Comparison of ENCODE assay signal across 10 mouse cellular contexts in the genomic region with DNA sequence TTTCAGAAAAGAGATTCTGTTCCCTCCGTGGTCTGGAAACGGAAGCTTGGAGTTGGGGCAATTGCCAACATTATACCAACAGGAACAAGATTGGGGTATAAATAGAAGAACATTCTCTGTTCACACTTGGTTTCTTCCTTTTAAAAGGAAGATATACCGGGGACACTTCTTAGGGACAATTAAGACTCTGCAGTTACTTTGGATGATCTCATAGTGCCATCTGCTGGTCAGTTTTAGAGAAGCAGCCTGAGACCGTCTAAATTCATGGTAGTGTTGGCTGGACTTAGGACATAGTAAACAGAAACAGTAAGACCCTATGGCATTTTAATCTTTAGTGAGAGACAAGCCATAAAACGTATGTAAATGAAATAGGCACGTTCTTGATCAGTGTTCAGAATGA. TPM values are rescaled to one million over a fixed set of nuclear protein-coding genes. Genes with fewer than 3 reads are reported as not detected.
DNase-seq lines count a peak whose midpoint lies in the region; ATAC-seq and TF ChIP-seq lines count a peak whose summit lies in the region.
"Had no signal": no experiment of that assay in that cellular context is flagged by ENCODE, and none has a peak within 500 bp of the region (broad histone marks: within the 10 kb centered on the region; RNA-seq: fewer than 3 reads in every experiment).

No protein-coding gene starts in this region.

- no peak overlapping the region for H3K9ac ChIP-seq in midbrain, postnatal 0 days (replicated peaks; ENCODE audit: low read length, poor library complexity, severe bottlenecking)
- H3K9ac ChIP-seq: embryonic facial prominence, embryonic 12.5 days; liver, embryonic 13.5 days had no signal

- 35% methylated on average over 6 of the region's 6 CpGs for WGBS in hindbrain, embryonic 10.5 days
- 27% methylated on average over 6 of the region's 6 CpGs for WGBS in midbrain, postnatal 0 days

- H3K27me3 ChIP-seq in hindbrain, embryonic 10.5 days (ENCODE audit: insufficient read depth, poor library complexity, severe bottlenecking): no peaks in the 10 kb centered on the region
- H3K27me3 ChIP-seq in midbrain, postnatal 0 days (ENCODE audit: insufficient read depth, low read length): no peaks in the 10 kb centered on the region
- H3K27me3 ChIP-seq: embryonic facial prominence, embryonic 12.5 days; liver, embryonic 13.5 days had no signal

- no peak overlapping the region for H3K4me3 ChIP-seq in hindbrain, embryonic 10.5 days
- no peak overlapping the region for H3K4me3 ChIP-seq in midbrain, postnatal 0 days (ENCODE audit: low read depth, low read length)
- H3K4me3 ChIP-seq: embryonic facial prominence, embryonic 12.5 days; liver, embryonic 13.5 days had no signal

- H3K4me2 ChIP-seq in midbrain, postnatal 0 days (ENCODE audit: low read depth, low read length, poor library complexity, severe bottlenecking): no peak overlapping the region
- H3K4me2 ChIP-seq: embryonic facial prominence, embryonic 12.5 days; liver, embryonic 13.5 days had no signal

- H3K4me1 ChIP-seq in hindbrain, embryonic 10.5 days (replicated peaks): 0 out of 2 replicates have a peak, but pooled peaks cover 2% of the 10 kb centered on the region
- no peaks in the 10 kb centered on the region for H3K4me1 ChIP-seq in midbrain, postnatal 0 days (ENCODE audit: insufficient read depth, low read length)
- H3K4me1 ChIP-seq: embryonic facial prominence, embryonic 12.5 days; liver, embryonic 13.5 days had no signal

- TF ChIP-seq CTCF in midbrain, postnatal 0 days (IDR thresholded peaks at IDR 0.05): peak; percentile 91

- no peaks in the 10 kb centered on the region for H3K9me3 ChIP-seq in hindbrain, embryonic 10.5 days
- H3K9me3 ChIP-seq in midbrain, postnatal 0 days (ENCODE audit: low read length): no peaks in the 10 kb centered on the region
- H3K9me3 ChIP-seq: embryonic facial prominence, embryonic 12.5 days; liver, embryonic 13.5 days had no signal

- peak; percentile 38; the same call in 1 of the 2 replicates for ATAC-seq in midbrain, postnatal 0 days (ENCODE audit: low FRiP score)
- ATAC-seq in erythroid progenitor cell, adult 5-6 weeks (replicated peaks; ENCODE audit: low FRiP score, poor library complexity, severe bottlenecking): no peak

- H3K36me3 ChIP-seq in hindbrain, embryonic 10.5 days: peaks cover 41% of the 10 kb centered on the region
- peaks cover 59% of the 10 kb centered on the region for H3K36me3 ChIP-seq in midbrain, postnatal 0 days (ENCODE audit: insufficient read depth, low read length)
- H3K36me3 ChIP-seq: embryonic facial prominence, embryonic 12.5 days; liver, embryonic 13.5 days had no signal

- DNase-seq in left cerebral cortex, adult 11 months (ENCODE audit: low spot score): peak; percentile 72
- DNase-seq in left cerebral cortex, adult 8-10 months (ENCODE audit: low spot score in 2 of 2): no peak
- DNase-seq in MN1 (ENCODE audit: low spot score): peak; percentile 78
- peak; percentile 63 to 83 for DNase-seq in cerebellum, postnatal 25 days
- peak; percentile 55 for DNase-seq in hindbrain, embryonic 10.5 days (ENCODE audit: low spot score)
- DNase-seq in left cerebral cortex, adult 18-20 months (ENCODE audit: low spot score in 2 of 2): peak; percentile 69 to 79
- peak; percentile 85 for DNase-seq in midbrain, postnatal 0 days (ENCODE audit: low spot score)
- DNase-seq: liver, embryonic 13.5 days had no signal

- no peak overlapping the region for H3K27ac ChIP-seq in hindbrain, embryonic 10.5 days
- no peak overlapping the region for H3K27ac ChIP-seq in midbrain, postnatal 0 days (ENCODE audit: low read depth, low read length)
- H3K27ac ChIP-seq: embryonic facial prominence, embryonic 12.5 days; liver, embryonic 13.5 days had no signal

RNA-seq across cellular contexts. Expression of a gene that starts 54.9 kb away (rescaled TPM):
- total RNA-seq in left cerebral cortex, adult 8-10 months (2022): 10 to 100 TPM; 66.2 to 71.1 (median 68.6) TPM
- 17.3 and 17.6 TPM in 2 replicates for polyA plus RNA-seq in hindbrain, embryonic 10.5 days (2016; fragmentation: Nextera tagmentation; extraction: Ambion mirVana)
- 10 to 100 TPM; 61.5 to 65.4 TPM for total RNA-seq in left cerebral cortex, adult 18-20 months (2021)
- 62.8 and 65.0 TPM in 2 replicates for total RNA-seq in midbrain, postnatal 0 days (2014; rRNA removed)
- polyA plus RNA-seq in midbrain, postnatal 0 days (2015; fragmentation: Nextera tagmentation; extraction: Ambion mirVana): 42.1 and 42.2 TPM in 2 replicates
- total RNA-seq in erythroid progenitor cell, adult 5-6 weeks (2015; ENCODE audit: low replicate concordance): not detected in 2 replicates
- total RNA-seq in erythroid progenitor cell, adult 5-6 weeks (2017; ENCODE audit: low replicate concordance): 0.61 TPM in 1 of 2 replicates, not detected in the other

Comparison
In these comparisons a context has a peak if more than half of its experiments do, and no peak if none do; other contexts are left out.
1. DNase-seq: peak in left cerebral cortex, adult 11 months (single experiment), MN1 (single experiment), cerebellum, postnatal 25 days (2 of 2), hindbrain, embryonic 10.5 days (single experiment), left cerebral cortex, adult 18-20 months (2 of 2) and midbrain, postnatal 0 days (single experiment); none in left cerebral cortex, adult 8-10 months (0 of 2).
2. RNA of a gene that starts 54.9 kb away (total RNA-seq): 66.2 to 71.1 TPM in left cerebral cortex, adult 8-10 months, 61.5 to 65.4 TPM in left cerebral cortex, adult 18-20 months and 62.8 to 65.0 TPM in midbrain, postnatal 0 days; 0.61 TPM in erythroid progenitor cell, adult 5-6 weeks; every median in the first group is over 10 times any median in the second.